Mouse (Mus musculus) heart, adult 9 months (tissue): Measurements from ENCODE around the gene Nxnl1.

Experiments
- DNase-seq, 2 experiments: peaks; one replicate each; pipeline ENCODE4 v3.0.0; 2022; ENCODE audit warnings: low spot score in 2 of 2

Nxnl1 gene

DNA sequence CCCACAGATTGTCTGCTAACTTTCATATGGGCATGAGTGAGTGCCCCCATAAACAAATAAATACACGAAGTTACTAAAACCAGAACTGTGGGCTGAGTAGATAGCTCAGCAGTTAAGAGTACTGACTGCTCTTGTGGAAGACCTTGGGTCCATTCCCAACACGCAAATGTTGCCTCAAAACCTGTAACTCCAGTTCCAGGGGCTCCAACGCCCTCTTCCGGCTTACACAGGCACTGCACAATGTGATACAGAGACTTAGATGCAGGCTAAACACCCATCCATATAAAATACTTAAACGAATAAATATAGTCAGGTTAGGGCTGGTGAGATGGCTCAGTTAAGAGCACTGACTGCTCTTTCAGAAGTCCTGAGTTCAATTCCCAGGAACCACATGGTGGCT, 51.4 kb downstream of the Nxnl1 start:
- no peak for DNase-seq

- DNase-seq: no peak
Measured at GRCm38 (mm10) chr8:71513018-71513754, 53.2 kb downstream of the Nxnl1 start.

GRCm38 (mm10) chr8:71511644-71512043, 54.8 kb downstream of the Nxnl1 start, which contains the start of gene Plvap:
Gene Plvap (minus strand): TSS chr8:71511752.
- DNase-seq: no peak
